Mouse (Mus musculus): ENCODE data around the gene Pttg1ip. TPM values are rescaled to one million over a fixed set of nuclear protein-coding genes. Genes with fewer than 3 reads are reported as not detected.

The Pttg1ip gene
- polyA plus RNA-seq (2014; fragmentation: Illumina TruSeq; extraction: RNeasy Lipid Tissue Mini Kit (QIAGEN cat#74804)): 132 TPM

GRCm38 (mm10) chr10:77581408-77582284 is at the start of gene Pttg1ip:
Gene Pttg1ip (plus strand): TSS chr10:77581720.

GRCm38 (mm10) chr10:77605908-77606826 is 24.6 kb downstream of the Pttg1ip start, which contains the start of the genes Sumo3 and Gm49325:
Gene Sumo3 (plus strand): TSS chr10:77606097.
Gene Gm49325 (plus strand): TSS chr10:77606197.

GRCm38 (mm10) chr10:77622055-77622988 is 40.8 kb downstream of the Pttg1ip start, which contains the start of gene Ube2g2:
Gene Ube2g2 (plus strand): TSS chr10:77622275.

Other genes starting within 250 kb of the Pttg1ip start
- 6.6 TPM for gene Adarb1, start 163.4 kb upstream of the Pttg1ip start, polyA plus RNA-seq (2014; fragmentation: Illumina TruSeq; extraction: RNeasy Lipid Tissue Mini Kit (QIAGEN cat#74804))
- gene Fam207a, start 65.9 kb upstream of the Pttg1ip start, polyA plus RNA-seq (2014; fragmentation: Illumina TruSeq; extraction: RNeasy Lipid Tissue Mini Kit (QIAGEN cat#74804)): 0.68 TPM
- 3.1 TPM for gene Itgb2, start 51.5 kb upstream of the Pttg1ip start, polyA plus RNA-seq (2014; fragmentation: Illumina TruSeq; extraction: RNeasy Lipid Tissue Mini Kit (QIAGEN cat#74804))
- gene Sumo3, start 24.4 kb downstream of the Pttg1ip start, polyA plus RNA-seq (2014; fragmentation: Illumina TruSeq; extraction: RNeasy Lipid Tissue Mini Kit (QIAGEN cat#74804)): 91.3 TPM
- gene Gm49325, start 24.5 kb downstream of the Pttg1ip start, polyA plus RNA-seq (2014; fragmentation: Illumina TruSeq; extraction: RNeasy Lipid Tissue Mini Kit (QIAGEN cat#74804)): 1.9 TPM
- 6.0 TPM for gene Ube2g2, start 40.6 kb downstream of the Pttg1ip start, polyA plus RNA-seq (2014; fragmentation: Illumina TruSeq; extraction: RNeasy Lipid Tissue Mini Kit (QIAGEN cat#74804))
- not detected for gene Tspear, start 104.8 kb downstream of the Pttg1ip start, polyA plus RNA-seq (2014; fragmentation: Illumina TruSeq; extraction: RNeasy Lipid Tissue Mini Kit (QIAGEN cat#74804))
- gene Gm19402, start 109.0 kb downstream of the Pttg1ip start, polyA plus RNA-seq (2014; fragmentation: Illumina TruSeq; extraction: RNeasy Lipid Tissue Mini Kit (QIAGEN cat#74804)): not detected
- not detected for gene Gm9508, start 115.5 kb downstream of the Pttg1ip start, polyA plus RNA-seq (2014; fragmentation: Illumina TruSeq; extraction: RNeasy Lipid Tissue Mini Kit (QIAGEN cat#74804))
- gene Gm10272, start 124.9 kb downstream of the Pttg1ip start, polyA plus RNA-seq (2014; fragmentation: Illumina TruSeq; extraction: RNeasy Lipid Tissue Mini Kit (QIAGEN cat#74804)): not detected
- gene Gm10024, start 129.7 kb downstream of the Pttg1ip start, polyA plus RNA-seq (2014; fragmentation: Illumina TruSeq; extraction: RNeasy Lipid Tissue Mini Kit (QIAGEN cat#74804)): not detected
- not detected for gene Gm10142, start 134.1 kb downstream of the Pttg1ip start, polyA plus RNA-seq (2014; fragmentation: Illumina TruSeq; extraction: RNeasy Lipid Tissue Mini Kit (QIAGEN cat#74804))
- not detected for gene Krtap12-1, start 138.9 kb downstream of the Pttg1ip start, polyA plus RNA-seq (2014; fragmentation: Illumina TruSeq; extraction: RNeasy Lipid Tissue Mini Kit (QIAGEN cat#74804))
- gene Gm10100, start 144.8 kb downstream of the Pttg1ip start, polyA plus RNA-seq (2014; fragmentation: Illumina TruSeq; extraction: RNeasy Lipid Tissue Mini Kit (QIAGEN cat#74804)): not detected
- gene Gm18596, start 160.9 kb downstream of the Pttg1ip start, polyA plus RNA-seq (2014; fragmentation: Illumina TruSeq; extraction: RNeasy Lipid Tissue Mini Kit (QIAGEN cat#74804)): not detected
- gene Gm9736, start 169.6 kb downstream of the Pttg1ip start, polyA plus RNA-seq (2014; fragmentation: Illumina TruSeq; extraction: RNeasy Lipid Tissue Mini Kit (QIAGEN cat#74804)): not detected
- gene Gm3233, start 178.0 kb downstream of the Pttg1ip start, polyA plus RNA-seq (2014; fragmentation: Illumina TruSeq; extraction: RNeasy Lipid Tissue Mini Kit (QIAGEN cat#74804)): not detected
- gene Gm3238, start 189.6 kb downstream of the Pttg1ip start, polyA plus RNA-seq (2014; fragmentation: Illumina TruSeq; extraction: RNeasy Lipid Tissue Mini Kit (QIAGEN cat#74804)): not detected
- not detected for gene Gm7138, start 195.2 kb downstream of the Pttg1ip start, polyA plus RNA-seq (2014; fragmentation: Illumina TruSeq; extraction: RNeasy Lipid Tissue Mini Kit (QIAGEN cat#74804))
- gene Gm3250, start 200.8 kb downstream of the Pttg1ip start, polyA plus RNA-seq (2014; fragmentation: Illumina TruSeq; extraction: RNeasy Lipid Tissue Mini Kit (QIAGEN cat#74804)): not detected
- gene Gm7137, start 206.5 kb downstream of the Pttg1ip start, polyA plus RNA-seq (2014; fragmentation: Illumina TruSeq; extraction: RNeasy Lipid Tissue Mini Kit (QIAGEN cat#74804)): not detected
- gene Gm9639, start 213.4 kb downstream of the Pttg1ip start, polyA plus RNA-seq (2014; fragmentation: Illumina TruSeq; extraction: RNeasy Lipid Tissue Mini Kit (QIAGEN cat#74804)): not detected
- not detected for gene Gm19668, start 217.4 kb downstream of the Pttg1ip start, polyA plus RNA-seq (2014; fragmentation: Illumina TruSeq; extraction: RNeasy Lipid Tissue Mini Kit (QIAGEN cat#74804))
- gene Gm9507, start 230.1 kb downstream of the Pttg1ip start, polyA plus RNA-seq (2014; fragmentation: Illumina TruSeq; extraction: RNeasy Lipid Tissue Mini Kit (QIAGEN cat#74804)): not detected
- not detected for gene Gm2696, start 233.0 kb downstream of the Pttg1ip start, polyA plus RNA-seq (2014; fragmentation: Illumina TruSeq; extraction: RNeasy Lipid Tissue Mini Kit (QIAGEN cat#74804))
- gene Krtap10-4, start 245.4 kb downstream of the Pttg1ip start, polyA plus RNA-seq (2014; fragmentation: Illumina TruSeq; extraction: RNeasy Lipid Tissue Mini Kit (QIAGEN cat#74804)): not detected